In the genomic region with DNA sequence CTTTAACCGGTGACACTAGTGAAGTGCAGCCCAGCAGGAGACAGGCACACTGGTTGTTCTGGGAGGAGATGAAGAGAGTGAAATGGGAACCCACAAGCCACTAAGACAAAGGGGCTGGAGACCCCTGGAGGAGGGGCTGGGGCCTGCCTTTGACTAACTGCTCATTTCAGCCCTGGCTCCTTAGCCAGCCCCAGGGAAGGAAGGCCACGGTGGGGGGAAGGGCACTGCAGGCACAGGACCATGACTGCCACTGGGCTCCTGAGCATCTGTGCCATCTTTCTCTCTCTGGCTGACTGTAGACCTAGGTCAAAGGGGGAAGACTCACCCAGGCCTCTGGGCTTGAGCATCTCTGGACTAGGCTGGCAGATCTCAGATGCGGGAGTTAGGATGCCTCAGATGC, we compare ENCODE assay signal across 16 mouse cellular contexts. TPM values are rescaled to one million over a fixed set of nuclear protein-coding genes. Genes with fewer than 3 reads are reported as not detected.
A peak's percentile ranks its signal among the peaks of the same experiment; 100 is the strongest.
DNase-seq lines count a peak whose midpoint lies in the region; ATAC-seq lines count a peak whose summit lies in the region.
"Had no signal": no experiment of that assay in that cellular context is flagged by ENCODE, and none has a peak within 500 bp of the region (broad histone marks: within the 10 kb centered on the region; RNA-seq: fewer than 3 reads in every experiment).

No protein-coding gene starts in this region.

- ATAC-seq in kidney, embryonic 16.5 days (ENCODE audit: low FRiP score, low TSS enrichment), result 0 out of 2 replicates have a peak, but pooled peaks have one; percentile 21
- ATAC-seq in forebrain, embryonic 15.5 days (replicated peaks), result no peak
- no peak for ATAC-seq in limb, embryonic 12.5 days (ENCODE audit: insufficient number of reproducible peaks, insufficient read depth, low FRiP score, low TSS enrichment, low read depth)
- 0 out of 2 replicates have a peak, but pooled peaks have one; percentile 12 for ATAC-seq in neural tube, embryonic 13.5 days (ENCODE audit: low read depth)
- no peak for ATAC-seq in inflammation-experienced regulatory T-cells, adult 6 months

- no peaks in the 10 kb centered on the region for H3K9me3 ChIP-seq in kidney, embryonic 16.5 days (ENCODE audit: low read length)
- H3K9me3 ChIP-seq in forebrain, embryonic 15.5 days, result no peaks in the 10 kb centered on the region
- H3K9me3 ChIP-seq in limb, embryonic 12.5 days, result no peaks in the 10 kb centered on the region
- H3K9me3 ChIP-seq in neural tube, embryonic 13.5 days, result no peaks in the 10 kb centered on the region
- H3K9me3 ChIP-seq: liver, embryonic 15.5 days; stomach, embryonic 15.5 days had no signal

- no peak for DNase-seq in kidney, adult 18-20 months
- no peak for DNase-seq in right cerebral cortex, postnatal 36 days (ENCODE audit: low spot score in 2 of 2)
- no peak for DNase-seq in frontal cortex, adult 2 months (ENCODE audit: extremely low spot score in 1 of 2, low spot score in 1 of 2)
- DNase-seq: adrenal gland, adult 2 months; cerebellum, postnatal 36 days; gastrocnemius, postnatal 36 days; kidney, postnatal 25 days; right cerebral cortex, postnatal 4 days had no signal

- H3K27me3 ChIP-seq in kidney, embryonic 16.5 days (ENCODE audit: insufficient read depth, low read length), result no peaks in the 10 kb centered on the region
- no peaks in the 10 kb centered on the region for H3K27me3 ChIP-seq in forebrain, embryonic 15.5 days
- no peaks in the 10 kb centered on the region for H3K27me3 ChIP-seq in limb, embryonic 12.5 days
- no peaks in the 10 kb centered on the region for H3K27me3 ChIP-seq in neural tube, embryonic 13.5 days
- H3K27me3 ChIP-seq: CH12.LX; liver, embryonic 15.5 days; stomach, embryonic 15.5 days had no signal

- 62% methylated on average over 2 of the region's 3 CpGs for WGBS in kidney, embryonic 16.5 days
- WGBS in forebrain, embryonic 15.5 days, result 24% methylated on average over 2 of the region's 3 CpGs
- 53% methylated on average over 2 of the region's 3 CpGs for whole genome bisulfite sequencing in limb, embryonic 12.5 days
- WGBS in neural tube, embryonic 13.5 days, result 40% methylated on average over 2 of the region's 3 CpGs

- no peak overlapping the region for H3K27ac ChIP-seq in kidney, embryonic 16.5 days (ENCODE audit: low read length)
- H3K27ac ChIP-seq in forebrain, embryonic 15.5 days (replicated peaks), result 0 out of 2 replicates have a peak overlapping the region, but pooled peaks have one; percentile 5
- 0 out of 2 replicates have a peak overlapping the region, but pooled peaks have one; percentile 4 for H3K27ac ChIP-seq in limb, embryonic 12.5 days
- peak overlapping the region; percentile 77 for H3K27ac ChIP-seq in neural tube, embryonic 13.5 days (replicated peaks)
- H3K27ac ChIP-seq: liver, embryonic 15.5 days; stomach, embryonic 15.5 days had no signal

- H3K9ac ChIP-seq in kidney, embryonic 16.5 days (replicated peaks; ENCODE audit: low read length), result no peak overlapping the region
- H3K9ac ChIP-seq in forebrain, embryonic 15.5 days (replicated peaks), result no peak overlapping the region
- no peak overlapping the region for H3K9ac ChIP-seq in limb, embryonic 12.5 days (replicated peaks)
- peak overlapping the region; percentile 48 for H3K9ac ChIP-seq in neural tube, embryonic 13.5 days
- H3K9ac ChIP-seq: liver, embryonic 15.5 days; stomach, embryonic 15.5 days had no signal

- peaks cover 23% of the 10 kb centered on the region for H3K36me3 ChIP-seq in kidney, embryonic 16.5 days (ENCODE audit: insufficient read depth, low read length)
- H3K36me3 ChIP-seq in forebrain, embryonic 15.5 days, result peaks cover 19% of the 10 kb centered on the region; the same call in 1 of the 2 replicates
- H3K36me3 ChIP-seq in limb, embryonic 12.5 days, result peaks cover 77% of the 10 kb centered on the region
- H3K36me3 ChIP-seq in neural tube, embryonic 13.5 days, result peaks cover 34% of the 10 kb centered on the region
- H3K36me3 ChIP-seq: liver, embryonic 15.5 days had no signal

- H3K4me1 ChIP-seq in kidney, embryonic 16.5 days (ENCODE audit: insufficient read depth, low read length), result peaks cover 52% of the 10 kb centered on the region
- peaks cover 74% of the 10 kb centered on the region for H3K4me1 ChIP-seq in forebrain, embryonic 15.5 days
- peaks cover 81% of the 10 kb centered on the region for H3K4me1 ChIP-seq in limb, embryonic 12.5 days (replicated peaks)
- peaks cover 89% of the 10 kb centered on the region for H3K4me1 ChIP-seq in neural tube, embryonic 13.5 days (replicated peaks)
- H3K4me1 ChIP-seq: liver, embryonic 15.5 days had no signal

- 0 out of 2 replicates have a peak overlapping the region, but pooled peaks have one; percentile 6 for H3K4me2 ChIP-seq in kidney, embryonic 16.5 days (replicated peaks; ENCODE audit: low read depth, low read length)
- no peak overlapping the region for H3K4me2 ChIP-seq in forebrain, embryonic 15.5 days (replicated peaks)
- H3K4me2 ChIP-seq in limb, embryonic 12.5 days, result peak overlapping the region; percentile 88; the same call in 1 of the 2 replicates
- H3K4me2 ChIP-seq in neural tube, embryonic 13.5 days, result peak overlapping the region; percentile 31
- H3K4me2 ChIP-seq: liver, embryonic 15.5 days; stomach, embryonic 15.5 days had no signal

- no peak overlapping the region for H3K4me3 ChIP-seq in kidney, embryonic 16.5 days (ENCODE audit: low read length)
- no peak overlapping the region for H3K4me3 ChIP-seq in forebrain, embryonic 15.5 days
- H3K4me3 ChIP-seq in limb, embryonic 12.5 days (replicated peaks), result no peak overlapping the region
- no peak overlapping the region for H3K4me3 ChIP-seq in neural tube, embryonic 13.5 days
- H3K4me3 ChIP-seq: liver, embryonic 15.5 days; stomach, embryonic 15.5 days had no signal

RNA-seq across cellular contexts. Expression of gene Axin2, which starts 10.5 kb away (rescaled TPM):
- 4.7 and 5.7 TPM in 2 replicates for polyA plus RNA-seq in kidney, embryonic 16.5 days (2015; fragmentation: Nextera tagmentation; extraction: Ambion mirVana)
- 6.6 and 6.7 TPM in 2 replicates for polyA plus RNA-seq in forebrain, embryonic 15.5 days (2015; fragmentation: Nextera tagmentation; extraction: Ambion mirVana)
- polyA plus RNA-seq in limb, embryonic 12.5 days (2016; fragmentation: Nextera tagmentation; extraction: Ambion mirVana), result 19.6 and 20.2 TPM in 2 replicates
- 8.8 and 10.6 TPM in 2 replicates for polyA plus RNA-seq in neural tube, embryonic 13.5 days (2015; fragmentation: Nextera tagmentation; extraction: Ambion mirVana)
- polyA plus RNA-seq in inflammation-experienced regulatory T-cells, adult 6 months (2017; shearing (Covaris generic)), result 10 to 100 TPM in 2 of 3 experiments, 1 to 10 TPM in 1; 6.3 to 11.2 (median 10.5) TPM
- polyA plus RNA-seq in frontal cortex, adult 2 months (2012; rRNA removed), result 24.0 and 26.5 TPM in 2 replicates

Comparison
In these comparisons a context has a peak if more than half of its experiments do, and no peak if none do; other contexts are left out.
1. ATAC-seq: peak in kidney, embryonic 16.5 days (single experiment) and neural tube, embryonic 13.5 days (single experiment); none in forebrain, embryonic 15.5 days (single experiment), limb, embryonic 12.5 days (single experiment) and inflammation-experienced regulatory T-cells, adult 6 months (single experiment).